Mouse (Mus musculus) stomach, postnatal 0 days (tissue): ENCODE measurements around the gene Traf3ip3.

Experiments used
- CTCF ChIP-seq: IDR thresholded peaks from 2 replicates; pipeline ENCODE4 v1.5.1; 2016; ENCODE audit warnings: antibody characterized with exemption, low read depth, mild to moderate bottlenecking, moderate library complexity
- EP300 ChIP-seq: optimal IDR thresholded peaks from 2 replicates; pipeline ENCODE3; 2016; ENCODE audit warnings: antibody characterized with exemption

GRCm38 (mm10) chr1:193132385-193132784 lies 69.1 kb downstream of the Traf3ip3 start:
- TF ChIP-seq CTCF (no peak), EP300 (no peak)
